Mouse (Mus musculus) MEL (cell line): ENCODE measurements around the gene Pparg. TPM values are rescaled to one million over a fixed set of nuclear protein-coding genes. Genes with fewer than 3 reads are reported as not detected.

ENCODE experiments used
- DNase-seq: peaks from one replicate; pipeline ENCODE4 v3.0.0; 2011; ENCODE audit warnings: low read depth, low spot score
- H3K27ac ChIP-seq: 2 replicates; pipeline ENCODE4 v1.5.1; 2012; ENCODE audit warnings: low read depth, mild to moderate bottlenecking, control low read depth, low read length, moderate library complexity; ENCODE audit not compliant: control insufficient read depth
- H3K27me3 ChIP-seq, 2 experiments: fragments of 150-350 bp in 1 of 2; sonication (generic) in 1 of 2; 2 replicates each; pipeline ENCODE4 v1.6.1; 2012; ENCODE audit warnings: low read length in 2 of 2, mild to moderate bottlenecking in 2 of 2, improper control_type of control experiment in 1 of 2, moderate library complexity in 1 of 2; ENCODE audit not compliant: insufficient read depth in 2 of 2, control insufficient read depth in 1 of 2
- H3K36me3 ChIP-seq, 2 experiments: 2 replicates each; pipeline ENCODE4 v1.6.1; 2012 to 2014; ENCODE audit warnings: low read length in 2 of 2, improper control_type of control experiment in 1 of 2, inconsistent platforms in 1 of 2, mild to moderate bottlenecking in 1 of 2; ENCODE audit not compliant: insufficient read depth in 2 of 2, control insufficient read depth in 1 of 2
- H3K4me1 ChIP-seq, 2 experiments: fragments of 150-350 bp in 1 of 2; sonication (generic) in 1 of 2; 2 replicates each; pipeline ENCODE4 v1.6.1; 2012; ENCODE audit warnings: low read length in 2 of 2, improper control_type of control experiment in 1 of 2, mild to moderate bottlenecking in 1 of 2; ENCODE audit not compliant: insufficient read depth in 2 of 2, control insufficient read depth in 1 of 2
- H3K4me3 ChIP-seq, 2 experiments: fragments of 150-350 bp in 1 of 2; sonication (generic) in 1 of 2; 2 replicates each; pipeline ENCODE4 v1.5.1; 2012; ENCODE audit warnings: low read depth in 2 of 2, low read length in 2 of 2, mild to moderate bottlenecking in 2 of 2, moderate library complexity in 2 of 2, control low read depth in 1 of 2, improper control_type of control experiment in 1 of 2; ENCODE audit not compliant: control insufficient read depth in 1 of 2, insufficient read depth in 1 of 2
- H3K79me2 ChIP-seq: 2 replicates; pipeline ENCODE4 v1.6.1; 2012; ENCODE audit warnings: mild to moderate bottlenecking, low read length, moderate library complexity; ENCODE audit not compliant: control insufficient read depth, poor library complexity, insufficient read depth
- H3K9ac ChIP-seq: 2 replicates; pipeline ENCODE4 v1.6.1; 2012; ENCODE audit warnings: low read depth, mild to moderate bottlenecking, control low read depth, low read length, moderate library complexity; ENCODE audit not compliant: control insufficient read depth, poor library complexity, severe bottlenecking
- H3K9me3 ChIP-seq: fragments of 150-350 bp; sonication (generic); replicated peaks from 2 replicates; pipeline ENCODE4 v1.6.1; 2012; ENCODE audit warnings: mild to moderate bottlenecking, low read length, improper control_type of control experiment, moderate library complexity; ENCODE audit not compliant: insufficient read depth
- CHD1 ChIP-seq: IDR thresholded peaks from 2 replicates; pipeline ENCODE4 v1.6.1; 2012; ENCODE audit warnings: low read depth, mild to moderate bottlenecking, inconsistent platforms, low read length, improper control_type of control experiment
- E2F4 ChIP-seq: IDR thresholded peaks from 2 replicates; pipeline ENCODE4 v1.6.1; 2011; ENCODE audit warnings: low read depth, low read length, improper control_type of control experiment, borderline replicate concordance
- ELF1 ChIP-seq: IDR thresholded peaks from 2 replicates; pipeline ENCODE4 v1.6.1; 2014; ENCODE audit warnings: low read depth, mild to moderate bottlenecking, inconsistent platforms, low read length, improper control_type of control experiment, moderate library complexity
- EP300 ChIP-seq, 2 experiments: IDR thresholded peaks; 2 replicates each; pipeline ENCODE4 v1.6.1; 2011; ENCODE audit warnings: improper control_type of control experiment in 2 of 2, low read length in 2 of 2, low read depth in 1 of 2, mild to moderate bottlenecking in 1 of 2
- ETS1 ChIP-seq: IDR thresholded peaks from 2 replicates; pipeline ENCODE4 v1.6.1; 2012; ENCODE audit warnings: low read depth, mild to moderate bottlenecking, inconsistent platforms, low read length, improper control_type of control experiment, moderate library complexity
- GATA1 ChIP-seq: IDR thresholded peaks from 2 replicates; pipeline ENCODE4 v1.6.1; 2011; ENCODE audit warnings: low read depth, low read length, improper control_type of control experiment
- JUND ChIP-seq: IDR thresholded peaks from 2 replicates; pipeline ENCODE4 v1.6.1; 2011; ENCODE audit warnings: low read depth, mild to moderate bottlenecking, improper control_type of control experiment, low read length
- KAT2A ChIP-seq: conservative IDR thresholded peaks from 2 replicates; pipeline ENCODE4 v1.6.1; 2012; ENCODE audit warnings: low read depth, low read length, improper control_type of control experiment, inconsistent platforms
- MAFK ChIP-seq: IDR thresholded peaks from 2 replicates; pipeline ENCODE4 v1.6.1; 2011; ENCODE audit warnings: low read depth, mild to moderate bottlenecking, low read length, improper control_type of control experiment, borderline replicate concordance
- MEF2A ChIP-seq: IDR thresholded peaks from 2 replicates; pipeline ENCODE4 v1.6.1; 2014; ENCODE audit warnings: low read depth, mild to moderate bottlenecking, inconsistent platforms, low read length, improper control_type of control experiment; ENCODE audit not compliant: poor library complexity, insufficient replicate concordance, severe bottlenecking; ENCODE audit errors: extremely low read depth
- MYB ChIP-seq: IDR thresholded peaks from 2 replicates; pipeline ENCODE4 v1.6.1; 2011; ENCODE audit warnings: mild to moderate bottlenecking, low read depth, low read length, improper control_type of control experiment
- NELFE ChIP-seq: IDR thresholded peaks from 2 replicates; pipeline ENCODE4 v1.6.1; 2011; ENCODE audit warnings: low read depth, low read length, improper control_type of control experiment
- NRF1 ChIP-seq: IDR thresholded peaks from 2 replicates; pipeline ENCODE4 v1.6.1; 2014; ENCODE audit warnings: low read depth, mild to moderate bottlenecking, inconsistent platforms, low read length, improper control_type of control experiment, moderate library complexity; ENCODE audit not compliant: poor library complexity, insufficient read depth, severe bottlenecking
- POLR2AphosphoS2 ChIP-seq: IDR thresholded peaks from 2 replicates; pipeline ENCODE4 v1.6.1; 2011; ENCODE audit warnings: low read length, improper control_type of control experiment
- POLR2AphosphoS5 ChIP-seq: IDR thresholded peaks from 2 replicates; pipeline ENCODE4 v1.6.1; 2012; ENCODE audit warnings: low read depth, borderline replicate concordance, mild to moderate bottlenecking, inconsistent platforms, low read length, moderate library complexity, mixed read lengths
- RAD21 ChIP-seq: IDR thresholded peaks from 2 replicates; pipeline ENCODE4 v1.6.1; 2011; ENCODE audit warnings: mild to moderate bottlenecking, low read depth, low read length, improper control_type of control experiment
- RCOR1 ChIP-seq: IDR thresholded peaks from 2 replicates; pipeline ENCODE4 v1.6.1; 2012; ENCODE audit warnings: low read depth, mild to moderate bottlenecking, inconsistent platforms, low read length, improper control_type of control experiment
- TAL1 ChIP-seq: IDR thresholded peaks from 2 replicates; pipeline ENCODE4 v1.6.1; 2012; ENCODE audit warnings: mild to moderate bottlenecking, inconsistent platforms, low read length, moderate library complexity, mixed read lengths
- TBP ChIP-seq: IDR thresholded peaks from 2 replicates; pipeline ENCODE4 v1.8.0; 2011; ENCODE audit warnings: low read depth, low read length, improper control_type of control experiment
- TCF12 ChIP-seq: IDR thresholded peaks from 2 replicates; pipeline ENCODE4 v1.6.1; 2014; ENCODE audit warnings: low read depth, mild to moderate bottlenecking, inconsistent platforms, low read length, improper control_type of control experiment, moderate library complexity
- UBTF ChIP-seq: IDR thresholded peaks from 2 replicates; pipeline ENCODE4 v1.6.1; 2012; ENCODE audit warnings: low read depth, mild to moderate bottlenecking, inconsistent platforms, low read length, improper control_type of control experiment, moderate library complexity, borderline replicate concordance; ENCODE audit not compliant: insufficient read depth
- USF1 ChIP-seq: IDR thresholded peaks from 2 replicates; pipeline ENCODE4 v1.6.1; 2014; ENCODE audit warnings: low read depth, mild to moderate bottlenecking, inconsistent platforms, low read length, improper control_type of control experiment, moderate library complexity
- USF2 ChIP-seq, 2 experiments: IDR thresholded peaks; 2 replicates each; pipeline ENCODE4 v1.6.1; 2011 to 2012; ENCODE audit warnings: improper control_type of control experiment in 2 of 2, low read length in 2 of 2, borderline replicate concordance in 1 of 2, inconsistent platforms in 1 of 2, low read depth in 1 of 2, mild to moderate bottlenecking in 1 of 2; ENCODE audit not compliant: insufficient read depth in 1 of 2
- ZC3H11A ChIP-seq: IDR thresholded peaks from 2 replicates; pipeline ENCODE4 v1.6.1; 2012; ENCODE audit warnings: low read depth, mild to moderate bottlenecking, inconsistent platforms, low read length, improper control_type of control experiment
- ZKSCAN1 ChIP-seq: IDR thresholded peaks from 2 replicates; pipeline ENCODE4 v1.6.1; 2012; ENCODE audit warnings: low read depth, mild to moderate bottlenecking, inconsistent platforms, low read length, improper control_type of control experiment, moderate library complexity
- ZNF384 ChIP-seq: IDR thresholded peaks from 2 replicates; pipeline ENCODE4 v1.6.1; 2012; ENCODE audit warnings: low read depth, mild to moderate bottlenecking, inconsistent platforms, low read length, improper control_type of control experiment
- polyA plus RNA-seq, 2 experiments: library from polyadenylated mRNA; stranded (reverse) in 1 of 2; unstranded in 1 of 2; fragments of >175 nt in 1 of 2; fragments of >200 nt in 1 of 2; gene quantifications; 2 replicates each; pipeline versions ENCODE4 v1.2.1 to v1.2.4; 2012; ENCODE audit warnings: low replicate concordance in 2 of 2, low read depth in 1 of 2; ENCODE audit not compliant: insufficient read length in 2 of 2, insufficient read depth in 1 of 2, missing spikeins in 1 of 2
- total RNA-seq: library from RNA; depleted of rRNA; stranded (reverse); fragments of 300-350 nt; gene quantifications from 2 replicates; pipeline ENCODE4 v1.2.3, GENCODE M21; 2012

Gene Pparg
- total and polyA plus RNA-seq, 3 experiments, result 0.08 to 0.15 TPM; not detected in 1

GRCm38 (mm10) chr6:115434054-115434453 is 73.3 kb downstream of the Pparg start:
- Histone ChIP-seq H3K9me3 (no peaks in the 10 kb centered on the region), H3K4me1 (peaks cover 5 to 13% of the 10 kb centered on the region in 2 experiments; a peak in 2 of 4 replicates), H3K79me2 (no peaks in the 10 kb centered on the region), H3K27ac (no peak overlapping the region), H3K36me3 (peaks cover 0 to 36% of the 10 kb centered on the region in 2 experiments; a peak in 2 of 4 replicates), H3K27me3 (peaks cover 0 to 2% of the 10 kb centered on the region in 2 experiments; a peak in 1 of 4 replicates), H3K4me3 (no peak overlapping the region), H3K9ac (no peak overlapping the region)
- TF ChIP-seq JUND (no peak), ZNF384 (no peak), TBP (no peak), E2F4 (no peak), TAL1 (peak; percentile 58), MAFK (0 out of 2 replicates have a peak, but pooled peaks have one; percentile 13), POLR2AphosphoS2 (no peak), RCOR1 (peak; percentile 9; the same call in 1 of the 2 replicates), UBTF (no peak), ZC3H11A (no peak), NELFE (no peak), TCF12 (peak; percentile 70; the same call in 1 of the 2 replicates), RAD21 (no peak), GATA1 (peak; percentile 70), EP300 (IDR thresholded peaks at IDR 0.05; ENCODE audit: low read depth in 1 of 2, low read length in 2 of 2) (peak; percentile 73 to 80), MEF2A (no peak), ETS1 (peak; percentile 36; the same call in 1 of the 2 replicates)
- peak; percentile 46 for DNase-seq

GRCm38 (mm10) chr6:115434816-115435215 is 74.1 kb downstream of the Pparg start:
- Histone ChIP-seq H3K4me1 (peaks cover 7 to 16% of the 10 kb centered on the region in 2 experiments; a peak in 3 of 4 replicates), H3K27me3 (peaks cover 0 to 2% of the 10 kb centered on the region in 2 experiments; a peak in 1 of 4 replicates), H3K9ac (no peak overlapping the region), H3K36me3 (peaks cover 0 to 44% of the 10 kb centered on the region in 2 experiments; a peak in 2 of 4 replicates), H3K4me3 (no peak overlapping the region), H3K27ac (no peak overlapping the region), H3K79me2 (no peaks in the 10 kb centered on the region), H3K9me3 (no peaks in the 10 kb centered on the region)
- no peak for DNase-seq
- TF ChIP-seq POLR2AphosphoS5 (no peak), NELFE (no peak), TCF12 (no peak), E2F4 (no peak), MYB (no peak), TAL1 (no peak), GATA1 (no peak), USF2 (IDR thresholded peaks at IDR 0.05; ENCODE audit: borderline replicate concordance in 1 of 2, insufficient read depth in 1 of 2, low read depth in 1 of 2, low read length in 2 of 2) (no peak), RAD21 (no peak), ZKSCAN1 (no peak), KAT2A (no peak), RCOR1 (no peak), ELF1 (no peak), USF1 (no peak), NRF1 (no peak), CHD1 (no peak)
